Mouse (Mus musculus): ENCODE results near the gene Slit3.

The Slit3 gene

GRCm38 (mm10) chr11:35718881-35719280 is 597.9 kb downstream of the Slit3 start:
- DNase-seq: no peak

- no peak for DNase-seq
These were observed 602.9 kb downstream of the Slit3 start for GRCm38 (mm10) chr11:35723876-35724275.

- no peak for DNase-seq
These were observed 605.4 kb downstream of the Slit3 start for GRCm38 (mm10) chr11:35726341-35726846.

GRCm38 (mm10) chr11:35728200-35728599 is 607.2 kb downstream of the Slit3 start:
- no peak for DNase-seq

GRCm38 (mm10) chr11:35729186-35729585 is 608.2 kb downstream of the Slit3 start:
- DNase-seq: no peak

- no peak for DNase-seq
These were observed 611.3 kb downstream of the Slit3 start for GRCm38 (mm10) chr11:35732366-35732765.

- DNase-seq: no peak
These were observed 615.8 kb downstream of the Slit3 start for GRCm38 (mm10) chr11:35736817-35737216.

GRCm38 (mm10) chr11:35737262-35737661 is 616.2 kb downstream of the Slit3 start:
- DNase-seq: no peak

- no peak for DNase-seq
These were observed 617.1 kb downstream of the Slit3 start for GRCm38 (mm10) chr11:35738102-35738501.

GRCm38 (mm10) chr11:35743586-35743985 is 622.6 kb downstream of the Slit3 start:
- DNase-seq: no peak

GRCm38 (mm10) chr11:35744571-35744970 is 623.5 kb downstream of the Slit3 start:
- DNase-seq: no peak

GRCm38 (mm10) chr11:35750578-35750977 is 629.6 kb downstream of the Slit3 start:
- DNase-seq: no peak

GRCm38 (mm10) chr11:35754906-35755418 is 633.9 kb downstream of the Slit3 start:
- no peak for DNase-seq

- DNase-seq: no peak
These were observed 634.5 kb downstream of the Slit3 start for GRCm38 (mm10) chr11:35755546-35755945.

GRCm38 (mm10) chr11:35756411-35757303 is 635.6 kb downstream of the Slit3 start:
- no peak for DNase-seq

All from cerebellum, adult 8-10 months (tissue).